Comparison of ENCODE assay signal across 8 mouse cellular contexts in genomic region chr5:103755135-103755487, GRCm38 (mm10).
DNase-seq lines count a peak whose midpoint lies in the region; ATAC-seq and TF ChIP-seq lines count a peak whose summit lies in the region.

No protein-coding gene starts in this region.

- no peak for DNase-seq in liver, adult 2 months (ENCODE audit: extremely low read depth, low read depth, low spot score)
- DNase-seq in liver, result no peak
- DNase-seq in frontal cortex, postnatal 25 days (ENCODE audit: low spot score in 2 of 2), result no peak
- no peak for DNase-seq in gastrocnemius, postnatal 4 days (ENCODE audit: low spot score in 2 of 2)
- DNase-seq in kidney, adult 18-20 months, result no peak

- H3K4me2 ChIP-seq in embryonic facial prominence, embryonic 15.5 days (replicated peaks), result peak overlapping the region; percentile 62
- H3K4me2 ChIP-seq in intestine, postnatal 0 days (replicated peaks; ENCODE audit: low read depth), result peak overlapping the region; percentile 84
- peak overlapping the region; percentile 71 for H3K4me2 ChIP-seq in neural tube, embryonic 13.5 days

- no peak for TF ChIP-seq POLR2A in liver, adult 2 months (IDR thresholded peaks at IDR 0.05; ENCODE audit: extremely low read depth, insufficient read depth, low read length)

- WGBS in liver, adult 2 months, result 12% methylated on average over 3 of the region's 3 CpGs
- 49% methylated on average over 3 of the region's 3 CpGs for WGBS in embryonic facial prominence, embryonic 15.5 days
- 35% methylated on average over 3 of the region's 3 CpGs for WGBS in intestine, postnatal 0 days
- WGBS in neural tube, embryonic 13.5 days, result 58% methylated on average over 3 of the region's 3 CpGs

- peaks cover 29% of the 10 kb centered on the region for H3K4me1 ChIP-seq in liver, adult 2 months (ENCODE audit: control insufficient read depth, insufficient read depth, low read length)
- peaks cover 17% of the 10 kb centered on the region for H3K4me1 ChIP-seq in embryonic facial prominence, embryonic 15.5 days
- peaks cover 9% of the 10 kb centered on the region for H3K4me1 ChIP-seq in intestine, postnatal 0 days (replicated peaks; ENCODE audit: control insufficient read depth, insufficient read depth, low read length)
- H3K4me1 ChIP-seq in neural tube, embryonic 13.5 days (replicated peaks), result peaks cover 22% of the 10 kb centered on the region

- TF ChIP-seq CTCF in liver, adult 2 months (IDR thresholded peaks at IDR 0.05; ENCODE audit: low read depth, low read length), result no peak
- TF ChIP-seq CTCF in intestine, postnatal 0 days (IDR thresholded peaks at IDR 0.05; ENCODE audit: low read depth), result no peak

- H3K36me3 ChIP-seq in liver, adult 2 months (ENCODE audit: control insufficient read depth, insufficient read depth, low read length), result no peaks in the 10 kb centered on the region
- no peaks in the 10 kb centered on the region for H3K36me3 ChIP-seq in embryonic facial prominence, embryonic 15.5 days
- H3K36me3 ChIP-seq in intestine, postnatal 0 days (ENCODE audit: control insufficient read depth, insufficient read depth), result no peaks in the 10 kb centered on the region; the same call in 1 of the 2 replicates
- no peaks in the 10 kb centered on the region for H3K36me3 ChIP-seq in neural tube, embryonic 13.5 days

- ATAC-seq in embryonic facial prominence, embryonic 15.5 days (ENCODE audit: insufficient number of reproducible peaks, low FRiP score, low TSS enrichment, low read depth), result no peak
- ATAC-seq in intestine, postnatal 0 days, result no peak
- ATAC-seq in neural tube, embryonic 13.5 days (ENCODE audit: low read depth), result no peak

- H3K9me3 ChIP-seq in embryonic facial prominence, embryonic 15.5 days (replicated peaks), result no peaks in the 10 kb centered on the region
- no peaks in the 10 kb centered on the region for H3K9me3 ChIP-seq in intestine, postnatal 0 days (ENCODE audit: control insufficient read depth)
- no peaks in the 10 kb centered on the region for H3K9me3 ChIP-seq in neural tube, embryonic 13.5 days

- peak overlapping the region; percentile 90; the same call in 1 of the 2 replicates for H3K4me3 ChIP-seq in liver, adult 2 months (ENCODE audit: insufficient read depth, low read depth, low read length)
- peak overlapping the region; percentile 77 for H3K4me3 ChIP-seq in embryonic facial prominence, embryonic 15.5 days (replicated peaks)
- peak overlapping the region; percentile 82 for H3K4me3 ChIP-seq in intestine, postnatal 0 days (ENCODE audit: low read depth, low read length)
- H3K4me3 ChIP-seq in neural tube, embryonic 13.5 days, result peak overlapping the region; percentile 71

- H3K27ac ChIP-seq in liver, adult 2 months (replicated peaks; ENCODE audit: insufficient read depth, low read depth, low read length), result peak overlapping the region; percentile 92; the same call in 1 of the 2 replicates
- no peak overlapping the region for H3K27ac ChIP-seq in embryonic facial prominence, embryonic 15.5 days (replicated peaks)
- no peak overlapping the region for H3K27ac ChIP-seq in intestine, postnatal 0 days (ENCODE audit: low read depth, low read length)
- H3K27ac ChIP-seq in neural tube, embryonic 13.5 days (replicated peaks), result no peak overlapping the region

- no peak overlapping the region; the same call in 1 of the 2 replicates for H3K9ac ChIP-seq in liver, adult 2 months (ENCODE audit: low read depth, low read length)
- no peak overlapping the region for H3K9ac ChIP-seq in embryonic facial prominence, embryonic 15.5 days
- peak overlapping the region; percentile 91; the same call in 1 of the 2 replicates for H3K9ac ChIP-seq in intestine, postnatal 0 days (ENCODE audit: low read depth, low read length)
- 0 out of 2 replicates have a peak overlapping the region, but pooled peaks have one; percentile 80 for H3K9ac ChIP-seq in neural tube, embryonic 13.5 days

- H3K27me3 ChIP-seq in liver, adult 2 months (ENCODE audit: control insufficient read depth, insufficient read depth, low read length), result no peaks in the 10 kb centered on the region
- no peaks in the 10 kb centered on the region for H3K27me3 ChIP-seq in embryonic facial prominence, embryonic 15.5 days
- H3K27me3 ChIP-seq in intestine, postnatal 0 days (replicated peaks; ENCODE audit: control insufficient read depth, insufficient read depth, low read length), result no peaks in the 10 kb centered on the region
- H3K27me3 ChIP-seq in neural tube, embryonic 13.5 days, result peaks cover 10% of the 10 kb centered on the region; the same call in 1 of the 2 replicates

- H3K79me2 ChIP-seq in liver, adult 2 months (ENCODE audit: control insufficient read depth, insufficient read depth, low read length), result peaks cover 13% of the 10 kb centered on the region; the same call in 1 of the 2 replicates

Comparison
In these comparisons a context has a peak if more than half of its experiments do, and no peak if none do; other contexts are left out.
1. H3K9ac ChIP-seq: peak in intestine, postnatal 0 days (single experiment) and neural tube, embryonic 13.5 days (single experiment); none in liver, adult 2 months (single experiment) and embryonic facial prominence, embryonic 15.5 days (single experiment).
2. Peak in every context shown above with its lines, with median percentiles within 50 percentile points of each other: H3K4me3 ChIP-seq and H3K4me2 ChIP-seq.